Mouse (Mus musculus) ES-Bruce4 (cell line): ENCODE measurements around the gene F8.

Experiments
- CTCF ChIP-seq: IDR thresholded peaks from one replicate; pipeline ENCODE4 v1.8.1; 2011; ENCODE audit warnings: low read depth, low read length
- EP300 ChIP-seq: IDR thresholded peaks from 2 replicates; pipeline ENCODE4 v1.6.1; 2011; ENCODE audit warnings: low read depth, low read length; ENCODE audit not compliant: insufficient read depth
- POLR2A ChIP-seq: IDR thresholded peaks from one replicate; pipeline ENCODE4 v1.8.1; 2011; ENCODE audit warnings: low read length; ENCODE audit not compliant: insufficient read depth

GRCm38 (mm10) chrX:75128333-75128980 lies 254.0 kb downstream of the F8 start:
- TF ChIP-seq POLR2A: no peak
- TF ChIP-seq CTCF: no peak
- no peak for TF ChIP-seq EP300
